Mouse (Mus musculus): Measurements from ENCODE around the gene Lrrc27.
A peak's percentile ranks its signal among the peaks of the same experiment; 100 is the strongest.

The Lrrc27 gene

DNA sequence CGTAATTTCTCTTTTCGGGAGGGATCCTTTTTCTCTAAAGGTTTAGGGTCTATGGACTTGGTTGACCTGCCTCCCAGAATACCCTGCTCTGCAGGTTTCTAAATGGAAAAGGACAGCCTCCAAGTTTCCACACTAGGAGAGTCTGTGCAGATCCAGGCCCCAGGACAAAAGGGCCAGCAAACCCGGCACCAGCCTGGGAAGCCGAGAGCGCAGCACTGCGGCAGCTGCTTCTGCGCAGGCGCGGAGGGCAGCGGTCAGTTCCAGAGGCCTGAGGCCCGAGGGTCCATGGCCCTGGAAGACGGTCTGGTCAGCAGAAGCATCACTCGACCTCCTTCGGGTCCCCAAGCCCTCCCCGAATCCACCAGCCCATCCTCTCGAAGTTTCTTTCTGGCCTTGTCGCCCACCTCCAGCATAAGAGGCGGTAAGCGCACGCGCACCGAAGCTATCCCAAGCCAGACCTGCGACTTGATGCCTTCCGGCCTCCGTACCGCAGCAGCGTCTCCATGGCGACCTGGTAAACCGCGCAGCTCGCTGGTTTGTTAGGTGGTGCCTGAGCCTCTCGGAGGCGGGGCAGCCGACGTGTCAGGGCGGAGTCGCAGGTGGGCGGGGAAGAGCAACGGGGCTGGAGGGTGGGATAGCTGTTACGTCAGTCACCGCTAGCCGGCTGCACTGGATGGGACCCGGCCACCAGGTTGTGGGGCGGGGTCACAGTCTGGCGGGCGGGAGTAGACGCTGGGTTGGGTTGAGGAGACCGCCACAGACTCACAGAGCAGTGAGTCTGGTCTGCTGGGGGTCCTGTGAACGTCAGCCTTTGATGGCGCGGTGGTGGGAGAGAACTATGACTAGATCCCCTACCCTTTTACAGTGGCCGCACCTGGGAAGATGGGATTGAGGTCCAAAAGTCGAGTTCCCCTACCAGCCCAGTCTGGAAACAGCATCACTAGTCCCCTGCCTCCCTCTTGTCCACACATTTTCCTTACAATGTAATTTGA is at the start of gene Lrrc27, which contains the start of gene Stk32c:
Lrrc27 (plus strand) TSS at position 235 of the 992 bp plus-strand sequence.
Stk32c (minus strand) TSS at position 554 of the 992 bp plus-strand sequence.
- peak; percentile 99 for DNase-seq

DNA sequence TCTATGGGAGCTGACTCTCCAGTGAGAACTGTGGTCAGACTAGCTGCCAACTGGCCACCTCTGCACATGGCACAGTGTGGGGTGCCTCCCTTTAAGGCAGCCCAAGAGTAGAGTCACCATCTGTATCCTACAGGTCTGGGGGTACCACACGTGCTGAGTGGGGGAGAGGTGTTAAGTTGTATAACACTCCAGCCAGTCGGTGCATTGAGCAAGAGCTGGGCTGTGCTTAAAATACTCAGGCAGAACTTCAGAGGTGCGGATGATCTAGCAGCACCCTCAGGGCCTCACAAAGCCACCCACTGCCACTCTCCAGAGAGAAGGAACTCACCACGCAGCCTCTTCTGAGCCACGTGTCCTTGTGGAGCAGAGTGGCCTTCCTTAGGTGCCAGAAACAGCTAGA is 48.4 kb upstream of the Lrrc27 start:
- DNase-seq: no peak

DNA sequence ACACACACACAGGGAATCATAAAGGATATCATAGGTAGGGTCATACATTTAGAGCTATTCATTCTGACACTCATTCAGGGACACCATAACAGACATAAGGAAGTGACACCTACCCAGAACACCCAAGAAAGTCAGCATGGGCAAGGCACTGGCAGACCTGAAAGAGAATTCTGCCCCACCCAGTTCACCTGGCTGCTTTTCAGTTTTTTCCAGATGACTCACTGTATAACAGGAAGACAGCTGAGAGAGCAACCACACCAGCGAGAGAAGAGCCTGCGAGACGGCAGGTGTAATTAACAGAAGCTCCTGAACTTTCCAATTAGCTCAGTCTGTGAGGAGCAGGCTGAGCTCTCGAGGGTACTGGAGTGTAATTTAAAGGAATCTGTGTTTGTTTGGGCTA is 43.6 kb upstream of the Lrrc27 start:
- no peak for DNase-seq

DNA sequence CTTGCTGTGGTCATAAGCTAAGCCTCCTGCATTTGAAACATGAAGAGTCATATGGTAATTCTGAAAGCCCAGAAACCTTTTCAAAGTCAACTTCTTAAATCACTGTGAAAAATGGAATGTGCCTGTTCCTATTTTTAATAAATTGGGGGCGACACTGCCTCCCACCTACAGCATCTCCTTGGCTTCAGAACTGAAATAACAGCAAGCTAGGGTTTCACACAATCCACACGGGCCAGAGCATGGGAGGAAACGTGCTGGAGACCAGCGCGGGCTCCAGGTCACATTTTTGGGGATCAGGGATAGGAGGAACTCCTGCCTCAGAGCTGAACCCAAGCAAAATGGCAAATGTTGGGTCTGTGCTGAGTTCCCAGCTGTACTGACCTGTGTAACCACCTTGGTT is 33.5 kb upstream of the Lrrc27 start:
- no peak for DNase-seq

DNA sequence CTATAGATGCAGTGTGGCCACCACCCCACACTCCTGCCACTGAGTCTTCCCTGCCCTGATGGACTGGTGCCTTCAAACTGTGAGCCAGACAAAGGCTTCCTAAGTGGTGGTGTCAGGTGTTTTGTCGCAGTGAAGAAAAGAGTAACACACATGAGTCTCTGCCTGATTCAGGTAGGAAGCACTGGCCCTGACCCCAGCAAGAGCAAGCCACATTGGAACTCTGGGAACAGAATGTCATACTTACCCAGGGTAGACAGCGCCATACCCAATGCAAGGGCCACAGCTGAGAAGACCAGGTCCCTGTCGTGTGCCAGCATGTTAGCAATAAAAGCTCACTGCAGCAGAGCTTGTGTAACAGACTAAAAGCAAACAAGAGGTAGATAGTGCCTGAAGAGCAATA is 32.7 kb upstream of the Lrrc27 start:
- DNase-seq: no peak

DNA sequence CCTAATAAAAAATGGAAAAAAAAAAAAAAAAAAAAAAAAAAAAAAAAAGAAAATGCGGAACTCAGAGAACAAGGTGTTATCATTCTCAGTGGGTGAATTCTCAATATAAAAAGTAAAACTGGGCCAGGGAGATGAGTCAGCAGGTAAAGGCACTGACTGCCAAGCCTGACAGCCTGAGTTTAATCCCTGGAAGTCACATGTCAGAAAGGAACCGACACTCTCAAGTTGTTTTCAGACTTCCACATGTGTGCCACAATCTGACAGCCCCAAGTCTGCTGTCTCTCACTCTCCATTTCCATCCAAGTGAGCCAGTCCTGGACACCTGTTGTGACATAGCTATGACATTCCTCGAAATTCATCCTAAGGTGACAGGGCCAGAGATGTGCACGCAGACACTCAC is 28.4 kb upstream of the Lrrc27 start:
- no peak for DNase-seq

DNA sequence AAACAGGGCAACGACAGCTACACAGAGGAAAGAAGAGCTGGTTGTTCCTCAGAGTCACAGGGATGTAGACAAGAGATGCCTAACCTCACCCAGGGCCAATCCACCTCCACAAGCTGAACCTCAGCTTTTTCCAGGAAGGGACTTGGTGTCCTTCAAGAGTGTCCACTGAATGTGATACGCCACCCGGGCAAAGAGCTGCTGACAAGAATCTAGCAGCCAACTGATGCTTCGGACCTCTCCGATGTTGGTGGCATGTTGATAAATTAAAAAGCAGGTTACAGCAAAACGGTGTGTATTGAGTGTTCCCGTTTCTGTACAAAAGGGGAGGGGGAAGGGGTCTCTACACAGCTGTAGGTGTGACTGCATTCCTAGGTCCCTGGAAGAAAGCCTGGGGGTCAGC is 27.9 kb upstream of the Lrrc27 start:
- DNase-seq: no peak

DNA sequence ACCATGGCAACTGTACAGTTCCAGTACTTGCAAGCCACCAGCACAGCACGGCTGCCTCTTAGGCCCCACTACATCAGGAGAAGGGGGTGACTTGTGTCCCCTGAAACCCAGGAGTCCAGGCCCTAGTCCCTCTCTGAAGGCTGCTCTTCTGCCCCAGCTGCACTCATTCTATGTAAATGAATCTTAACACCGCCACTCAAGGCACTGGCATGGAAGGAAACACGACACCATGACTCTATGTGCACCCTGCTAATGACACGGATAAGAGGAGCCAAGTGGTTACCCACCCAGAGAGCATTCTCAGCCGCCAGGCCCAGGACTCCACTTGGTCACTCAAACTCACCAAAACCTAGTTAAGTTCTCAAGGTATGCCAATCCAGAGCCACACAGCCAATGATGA is 26.8 kb upstream of the Lrrc27 start:
- DNase-seq: no peak

DNA sequence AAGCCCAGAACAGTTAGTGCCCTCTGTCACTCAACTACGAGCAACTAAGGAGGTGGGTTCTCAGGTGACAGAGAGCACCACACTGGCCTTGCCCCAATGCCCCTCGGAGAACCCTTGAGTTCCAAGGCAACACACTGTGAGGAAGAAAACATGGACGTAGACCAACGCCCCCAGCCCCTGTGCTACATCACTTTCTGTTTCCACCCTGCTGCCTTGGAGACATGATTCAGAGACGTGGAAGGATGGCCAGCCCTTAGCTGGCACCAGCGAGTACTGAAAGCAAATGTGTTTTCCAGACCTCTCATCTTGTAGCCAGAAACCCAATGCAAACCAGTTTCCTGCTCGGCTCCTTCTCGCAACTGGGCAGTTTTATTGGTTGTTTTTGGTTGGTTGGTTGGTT is 26.4 kb upstream of the Lrrc27 start:
- no peak for DNase-seq

DNA sequence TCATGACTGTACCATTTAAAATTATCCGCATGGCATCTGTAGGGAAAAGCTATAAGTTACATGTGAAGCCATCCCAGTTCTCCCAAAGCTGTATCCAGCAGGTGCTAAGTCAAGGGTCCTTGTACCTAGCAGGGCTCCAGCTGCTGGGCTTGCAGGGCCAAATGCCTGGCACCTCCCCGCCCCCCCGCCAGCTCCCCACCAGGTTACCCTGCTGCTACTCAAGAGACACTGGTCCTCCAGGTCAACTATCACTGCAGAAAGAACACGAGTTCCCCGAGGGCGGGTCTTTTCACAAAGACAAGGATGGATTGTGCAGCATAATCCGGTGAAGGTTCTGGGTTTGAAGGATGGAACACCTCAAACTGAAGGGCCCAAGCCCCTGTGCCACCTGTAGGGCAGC is 25.5 kb upstream of the Lrrc27 start:
- no peak for DNase-seq

DNA sequence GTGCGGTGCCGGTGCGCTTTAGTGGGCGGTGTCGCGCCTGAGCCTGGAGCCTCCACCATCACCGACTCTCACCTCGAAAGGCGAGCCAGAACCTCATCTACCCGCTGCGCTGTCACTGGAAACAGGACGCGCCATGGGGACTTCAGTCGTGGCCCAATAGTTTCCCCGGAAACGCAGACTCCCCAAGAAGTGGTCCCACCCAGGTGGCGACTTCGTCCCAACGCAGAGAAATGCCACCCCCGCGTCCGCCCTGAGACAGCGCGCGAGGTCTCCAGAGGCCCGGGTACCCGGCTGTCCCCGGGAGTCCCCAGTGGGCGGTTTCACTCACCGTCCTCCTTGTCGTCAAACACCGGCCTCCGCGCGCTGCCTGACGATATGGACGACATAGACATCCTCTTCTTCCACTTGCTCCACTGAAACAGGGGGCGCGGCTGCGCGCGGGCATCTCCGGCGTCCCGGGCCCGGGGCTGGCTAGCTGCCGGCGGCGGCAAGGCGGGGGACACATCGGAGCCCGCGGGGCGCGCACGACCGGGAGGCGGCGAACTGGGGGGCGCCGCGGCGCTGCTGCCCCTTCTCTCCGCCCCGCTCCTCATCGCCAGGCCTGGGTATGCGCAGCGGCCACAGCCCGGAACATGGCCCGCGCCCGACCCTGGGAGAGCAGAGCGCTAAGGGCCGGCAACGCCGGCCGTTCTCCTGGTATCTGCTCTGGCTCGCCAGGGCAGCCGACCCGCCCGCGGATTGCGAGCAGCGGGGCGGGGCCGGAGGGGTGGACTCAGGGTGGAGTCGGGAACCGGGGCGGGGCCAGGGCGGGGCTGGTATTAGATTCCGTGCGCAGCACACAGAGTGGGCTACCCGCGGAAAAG is 24.8 kb upstream of the Lrrc27 start:
- DNase-seq: peak; percentile 31

DNA sequence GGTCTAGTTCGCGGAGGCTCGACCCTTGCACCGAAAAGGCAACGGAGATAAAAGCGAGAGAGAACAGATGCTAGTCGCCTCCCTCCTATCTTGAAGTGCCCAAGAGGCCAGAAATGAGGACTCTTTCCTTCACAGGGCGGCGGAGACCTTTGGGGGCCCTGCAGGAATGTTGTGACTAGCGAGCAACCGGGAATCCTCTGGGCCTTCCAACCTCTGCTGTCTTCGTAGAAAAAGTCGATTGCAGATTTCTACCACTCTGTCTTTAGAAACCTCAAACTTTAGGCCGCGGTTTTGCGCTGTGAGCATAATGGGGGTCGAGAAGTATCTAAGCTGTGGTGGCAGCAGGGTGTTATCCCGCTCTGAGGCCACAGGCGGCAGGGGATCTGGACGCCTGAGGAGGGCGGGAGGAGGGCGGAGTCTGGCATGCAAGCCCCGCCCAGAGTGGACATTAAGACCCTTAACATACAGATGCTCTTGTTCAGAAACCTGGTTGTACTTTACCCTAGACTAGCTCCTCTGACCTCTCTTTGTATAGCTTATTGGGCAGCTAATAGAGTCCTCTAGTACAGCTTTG is 24.1 kb upstream of the Lrrc27 start:
- DNase-seq: no peak

DNA sequence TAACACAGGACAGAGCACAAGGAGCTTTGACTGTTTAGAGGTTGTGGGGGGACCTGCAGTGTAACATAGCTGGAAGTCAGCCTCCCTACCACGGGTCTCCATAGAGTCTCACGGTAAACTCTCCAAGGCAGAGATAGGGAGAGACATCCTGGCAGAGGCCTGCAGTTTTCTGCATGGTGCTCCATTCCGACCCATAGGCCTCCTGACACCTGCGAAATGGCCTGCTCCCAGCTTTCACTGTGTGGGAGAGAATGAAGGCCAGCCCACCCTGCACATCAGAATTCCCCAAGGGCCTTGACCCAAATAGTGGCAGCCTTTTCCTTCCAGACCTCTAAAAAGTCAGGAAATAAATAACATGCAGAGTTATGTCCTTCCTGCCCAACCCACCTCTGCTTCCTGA is 22.2 kb upstream of the Lrrc27 start:
- DNase-seq: no peak

DNA sequence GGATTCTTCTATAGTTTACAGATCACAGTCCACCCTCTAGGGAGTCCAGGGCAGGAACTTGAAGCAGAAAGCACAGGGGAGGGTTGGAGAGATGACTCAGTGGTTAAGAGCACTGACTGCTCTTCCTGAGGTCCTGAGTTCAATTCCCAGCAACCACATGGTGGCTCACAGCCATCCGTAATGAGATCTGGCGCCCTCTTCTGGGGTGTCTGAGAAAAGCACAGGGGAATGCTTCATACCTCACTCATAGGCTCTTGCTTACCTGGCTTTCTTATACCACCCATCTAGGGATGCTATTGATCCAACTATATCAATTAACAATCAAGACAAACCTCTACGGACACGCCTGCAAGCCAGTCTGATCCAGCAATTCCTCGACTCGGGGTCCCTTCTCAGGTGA is 21.2 kb upstream of the Lrrc27 start:
- DNase-seq: peak; percentile 29

DNA sequence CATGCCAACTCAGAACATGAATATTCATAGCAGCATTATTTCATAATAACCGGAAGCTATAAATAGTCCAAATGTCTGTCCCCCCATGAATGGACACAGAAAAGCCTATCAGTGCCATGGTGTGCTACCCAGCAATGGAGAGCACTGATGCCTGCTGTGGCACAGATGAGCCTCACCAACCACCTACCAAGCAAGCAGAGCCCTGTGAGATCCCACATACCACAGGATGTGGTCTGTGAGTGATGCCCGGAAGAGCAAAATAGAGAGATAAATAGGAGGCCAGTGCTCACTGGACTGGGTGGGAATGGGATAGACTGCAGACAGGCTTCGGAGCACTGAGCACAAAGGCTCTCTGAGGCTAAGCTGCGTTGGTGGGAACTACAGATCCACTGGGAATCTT is 15.8 kb upstream of the Lrrc27 start:
- no peak for DNase-seq

DNA sequence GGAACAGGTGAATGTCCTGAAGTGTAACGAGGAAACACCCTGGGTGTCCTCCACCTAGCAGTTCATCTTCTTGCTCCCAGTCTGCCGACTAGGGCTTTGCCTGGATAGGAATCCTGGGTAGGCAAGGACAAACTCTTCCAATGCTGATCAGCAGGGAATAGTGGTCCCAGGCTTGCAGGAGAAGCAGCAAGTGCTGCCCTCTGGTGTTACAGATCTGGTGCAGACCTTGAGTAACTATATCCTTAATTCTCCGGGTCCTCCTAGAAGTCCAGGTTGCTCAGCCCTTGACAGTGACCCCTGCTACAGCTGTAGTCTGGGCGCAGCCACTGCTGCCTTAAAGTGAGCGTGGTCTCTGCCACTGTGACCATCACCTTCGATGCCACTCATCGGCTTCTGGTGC is 12.7 kb upstream of the Lrrc27 start:
- DNase-seq: no peak

DNA sequence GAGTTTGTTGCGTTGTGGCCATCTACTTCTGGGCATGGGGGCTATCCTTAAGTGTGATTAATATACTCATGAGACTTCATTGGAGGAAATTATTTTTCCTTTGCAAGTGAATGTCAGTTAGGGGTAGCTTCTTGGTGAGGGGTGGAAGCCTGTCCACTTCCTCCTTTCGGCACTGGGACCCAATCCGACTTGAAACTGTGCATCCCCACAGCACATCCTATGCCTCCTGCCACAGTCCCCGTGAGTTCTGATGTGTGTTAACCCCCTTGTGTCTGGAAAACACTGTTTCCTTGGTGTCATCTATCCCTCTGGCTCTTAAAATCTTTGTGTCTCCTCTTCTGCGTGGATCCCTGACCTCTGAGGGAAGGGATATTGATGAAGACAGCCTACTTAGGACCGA is 11.6 kb upstream of the Lrrc27 start:
- DNase-seq: no peak

DNA sequence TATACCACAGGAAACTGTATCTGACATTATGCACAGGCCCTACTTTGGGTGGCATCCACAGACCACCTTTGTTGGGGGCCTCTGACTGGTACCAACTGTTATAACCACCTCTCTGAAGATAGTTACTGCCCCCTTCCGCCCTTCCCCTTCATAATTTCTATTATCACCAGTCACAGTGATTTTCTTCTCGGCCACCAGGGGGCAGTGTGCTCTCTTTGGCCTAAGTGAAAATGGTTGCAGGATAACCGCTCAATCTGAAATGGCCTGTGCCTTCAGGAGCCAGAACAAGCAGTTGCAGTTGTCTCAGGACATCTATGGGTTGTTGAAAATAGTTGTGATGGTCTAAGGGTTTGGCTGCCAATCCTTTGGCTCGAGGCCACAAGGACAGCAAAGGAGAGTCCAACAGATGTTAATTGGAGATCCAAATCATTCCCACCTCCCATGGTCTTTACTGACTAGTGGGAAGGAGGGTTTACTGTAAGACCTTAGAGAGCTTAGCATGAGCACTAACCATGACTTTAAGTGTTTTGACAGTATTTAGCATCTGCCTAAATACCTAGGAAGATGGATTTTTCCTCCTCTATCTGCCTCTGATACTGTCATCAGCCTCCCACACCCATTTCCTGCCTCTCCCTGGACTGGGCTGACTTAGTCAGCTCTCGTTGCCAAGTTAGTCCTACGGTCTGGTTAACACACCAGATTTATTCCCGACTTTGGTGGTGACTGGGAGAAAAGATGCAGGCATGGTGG is 4.6 kb upstream of the Lrrc27 start:
- DNase-seq: peak; percentile 64

DNA sequence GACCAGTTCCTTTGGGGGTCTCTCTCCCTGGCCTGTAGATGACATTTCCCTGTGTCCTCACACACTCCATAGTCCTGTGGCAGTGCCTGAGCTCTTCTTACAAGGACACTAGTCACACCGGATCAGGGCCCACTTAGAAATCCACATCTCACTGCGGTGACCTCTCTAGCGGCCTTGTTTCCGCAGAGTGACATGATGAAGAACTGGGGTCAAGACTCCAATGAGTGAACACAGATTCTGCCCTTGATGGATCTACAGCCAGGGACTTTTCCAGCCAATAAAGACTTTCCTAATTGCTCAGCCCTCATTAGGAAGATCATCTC is 4.1 kb upstream of the Lrrc27 start:
- DNase-seq: no peak

DNA sequence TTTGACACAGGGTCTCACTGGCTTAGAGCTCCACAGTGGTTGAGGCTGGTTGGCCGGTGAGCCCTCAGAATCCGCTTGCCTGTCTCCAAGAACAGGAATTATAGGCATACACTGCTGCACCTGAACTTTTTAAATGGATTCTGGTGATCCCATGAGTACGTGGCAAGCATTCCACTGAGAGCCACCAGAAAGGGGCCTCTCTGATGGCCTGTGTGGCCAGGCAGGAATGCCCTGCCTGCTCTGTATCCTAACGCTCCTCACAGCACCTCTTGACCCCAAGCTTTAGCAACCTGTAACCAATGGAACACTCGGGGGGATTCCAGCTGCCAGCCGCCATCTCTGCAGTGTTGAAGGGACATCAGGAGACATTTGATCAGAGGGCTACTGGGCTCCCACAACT is 1.0 kb upstream of the Lrrc27 start:
- DNase-seq: no peak

DNA sequence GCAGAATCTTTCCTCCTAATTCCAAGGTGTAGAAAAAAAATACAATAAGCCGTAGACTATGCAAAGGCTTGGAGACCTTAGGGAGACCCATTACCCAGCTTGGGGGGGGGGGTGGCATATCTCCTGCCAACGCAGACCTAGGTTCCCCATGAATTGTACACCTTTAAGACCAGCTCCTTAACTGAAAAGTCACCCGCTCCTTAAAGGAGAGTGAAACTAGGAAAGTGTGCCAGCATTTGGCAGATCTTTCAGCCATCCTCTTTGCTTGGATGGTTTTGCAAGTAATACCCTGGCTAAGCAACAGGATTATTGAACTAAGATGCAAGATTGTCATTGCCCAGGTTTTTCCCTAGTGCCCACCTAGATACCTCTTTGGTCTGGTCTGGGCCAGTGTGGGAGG is 963 bp downstream of the Lrrc27 start:
- no peak for DNase-seq

DNA sequence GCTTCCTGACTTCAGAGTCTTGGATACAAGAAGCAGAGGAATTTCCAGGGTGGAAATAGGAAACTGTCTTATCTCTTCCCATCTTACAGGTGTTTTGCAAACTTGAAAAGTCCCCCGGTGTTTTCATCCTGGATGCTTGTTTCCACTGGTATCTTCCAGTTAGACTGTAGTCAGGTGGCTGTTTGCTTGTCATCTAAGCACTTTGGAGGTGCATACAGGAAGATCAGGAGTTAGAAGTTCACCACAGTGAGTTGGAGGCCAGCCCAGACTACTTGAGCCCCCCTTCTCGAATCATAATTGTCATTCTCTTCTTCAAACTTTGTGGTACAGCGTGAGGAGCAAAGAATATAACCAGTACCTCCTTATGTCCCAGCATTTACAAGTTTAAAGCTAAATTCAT is 1.4 kb downstream of the Lrrc27 start:
- DNase-seq: no peak
